Mouse (Mus musculus) spleen, postnatal 36 days (tissue): Measurements from ENCODE around the gene Nrxn1.

ENCODE experiments used
- DNase-seq, 2 experiments: peaks; one replicate each; pipeline ENCODE4 v3.0.0; 2022; ENCODE audit warnings: low spot score in 2 of 2, mixed read lengths in 1 of 2

The Nrxn1 gene

GRCm38 (mm10) chr17:90662318-90662717 lies 430.6 kb downstream of the Nrxn1 start:
- no peak for DNase-seq

DNA sequence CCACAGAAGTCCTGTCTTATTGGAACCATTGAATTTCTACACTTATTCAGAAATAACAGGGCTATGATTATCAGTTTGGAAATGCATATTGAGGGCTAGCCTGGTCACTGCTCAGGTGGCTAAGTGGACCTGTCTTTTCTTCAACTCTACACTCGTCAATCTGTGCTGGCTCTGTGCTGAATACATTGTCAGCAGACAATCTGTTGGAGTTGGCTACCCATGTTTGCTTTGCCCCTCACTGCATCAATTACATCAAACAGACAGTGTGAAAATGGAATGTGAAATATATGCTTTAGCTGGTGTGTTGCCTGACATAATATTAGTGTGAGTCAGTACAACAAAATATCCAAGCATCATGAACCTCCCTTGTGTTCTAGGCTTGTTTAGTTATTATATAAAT lies 438.4 kb downstream of the Nrxn1 start:
- DNase-seq, result no peak

GRCm38 (mm10) chr17:90653347-90653746 lies 439.5 kb downstream of the Nrxn1 start:
- no peak for DNase-seq

DNA sequence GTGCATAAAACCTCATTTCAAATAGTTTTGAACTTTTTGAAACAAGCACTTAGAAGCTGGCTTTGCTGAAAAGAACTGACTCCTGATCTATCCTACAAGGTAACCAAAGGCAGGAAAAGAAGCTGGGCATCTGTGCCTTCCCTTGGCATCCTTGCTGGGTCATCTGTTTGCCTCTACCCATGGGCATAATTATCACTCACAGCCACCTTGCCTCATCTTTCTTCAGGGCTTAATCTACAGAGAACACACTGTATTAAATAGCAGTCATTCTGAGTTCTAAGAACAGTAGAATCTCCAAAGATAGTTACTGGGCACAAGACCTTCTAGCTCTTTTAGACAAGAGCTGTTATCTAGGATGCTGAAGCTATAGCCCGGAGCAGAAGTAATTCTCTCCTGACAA lies 442.6 kb downstream of the Nrxn1 start:
- no peak for DNase-seq

DNA sequence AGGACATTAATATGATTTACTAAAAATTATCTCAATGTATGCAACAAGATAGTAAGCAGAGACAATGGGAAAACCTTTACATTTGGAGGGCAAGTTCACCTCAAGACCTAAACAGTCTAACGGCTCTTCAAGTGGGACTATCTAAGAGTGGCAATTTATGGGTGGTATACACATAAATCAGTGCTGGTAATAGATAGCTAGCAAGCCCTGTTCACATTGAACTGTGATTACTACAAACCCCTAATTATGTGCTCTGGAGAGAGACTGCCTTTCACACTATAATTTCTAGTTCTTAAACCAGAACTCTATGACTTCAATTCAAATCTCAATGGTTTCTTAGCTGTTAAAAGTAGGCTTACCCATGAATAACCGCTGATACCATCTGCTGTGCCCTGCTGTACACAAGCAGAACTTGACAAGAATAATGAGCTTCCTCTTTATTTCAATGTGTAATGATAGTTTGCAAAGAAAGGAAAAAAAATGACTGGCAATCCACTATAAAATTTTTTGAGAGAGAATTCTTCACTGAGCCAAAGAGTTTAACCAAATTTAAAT lies 453.8 kb downstream of the Nrxn1 start:
- no peak for DNase-seq

DNA sequence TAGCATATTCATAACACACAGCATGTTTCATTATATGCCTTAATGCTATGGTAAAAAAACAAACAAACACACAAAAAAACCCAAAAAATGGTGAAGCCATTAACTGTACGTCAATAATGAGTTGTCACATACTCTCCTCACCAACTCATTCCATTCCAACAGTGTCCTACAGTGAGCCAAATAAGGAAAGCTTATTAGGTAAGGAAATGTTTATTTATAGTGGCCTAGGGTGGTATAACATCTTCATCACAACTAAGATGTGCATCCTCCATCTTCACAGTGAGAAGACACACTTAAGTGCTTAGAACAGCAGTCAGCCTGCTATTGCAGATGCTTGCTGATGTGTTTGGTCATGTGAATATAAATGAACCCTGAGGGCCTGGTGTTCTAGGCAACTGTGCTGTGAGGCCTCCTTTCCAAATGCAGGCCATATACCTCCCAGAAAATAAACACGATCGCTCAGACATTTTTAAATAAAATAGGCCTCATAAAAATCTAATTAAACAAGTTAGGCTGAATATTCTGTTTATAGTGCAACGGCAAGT lies 454.6 kb downstream of the Nrxn1 start:
- no peak for DNase-seq

DNA sequence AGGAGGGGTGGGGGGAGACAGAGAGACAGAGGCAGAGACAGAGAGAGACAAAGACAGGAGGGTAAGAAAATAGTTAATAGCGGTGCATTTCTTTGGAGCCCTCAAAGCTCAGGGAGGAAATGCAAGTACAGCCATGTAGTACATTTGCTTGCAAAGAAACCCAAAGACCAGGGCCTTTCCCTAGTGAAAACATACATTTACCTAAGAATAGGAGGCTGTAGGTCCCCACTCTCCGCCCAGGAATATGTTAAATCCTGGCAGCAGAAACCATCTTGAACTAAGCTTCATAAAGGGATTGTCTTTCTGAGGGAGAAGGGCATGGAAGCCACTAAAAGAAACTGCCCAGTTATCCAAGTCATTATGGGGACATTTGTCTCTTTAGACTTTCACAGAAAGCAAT lies 461.5 kb downstream of the Nrxn1 start:
- DNase-seq, result no peak

- no peak for DNase-seq
Observed at GRCm38 (mm10) chr17:90629851-90630250, 463.0 kb downstream of the Nrxn1 start.

DNA sequence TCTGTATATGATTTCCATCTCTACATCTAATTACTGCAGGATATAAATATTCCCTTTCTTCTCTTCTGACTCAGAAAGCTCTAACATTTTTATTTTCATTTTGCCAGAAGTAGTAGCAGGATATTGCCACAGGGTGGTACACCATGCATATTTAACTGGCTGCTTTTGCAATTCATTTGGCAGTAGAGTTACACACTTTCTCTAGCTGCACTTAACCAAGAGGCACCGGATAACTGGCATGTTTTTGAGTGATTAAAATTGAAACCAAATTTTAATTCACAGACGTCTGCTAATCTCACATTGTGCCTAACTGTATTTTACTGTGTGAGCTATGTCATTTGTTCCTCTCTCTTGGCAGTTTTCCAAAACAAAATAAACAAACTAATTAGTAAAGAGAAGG lies 464.4 kb downstream of the Nrxn1 start:
- DNase-seq, result no peak

GRCm38 (mm10) chr17:90628004-90628403 lies 464.9 kb downstream of the Nrxn1 start:
- no peak for DNase-seq

DNA sequence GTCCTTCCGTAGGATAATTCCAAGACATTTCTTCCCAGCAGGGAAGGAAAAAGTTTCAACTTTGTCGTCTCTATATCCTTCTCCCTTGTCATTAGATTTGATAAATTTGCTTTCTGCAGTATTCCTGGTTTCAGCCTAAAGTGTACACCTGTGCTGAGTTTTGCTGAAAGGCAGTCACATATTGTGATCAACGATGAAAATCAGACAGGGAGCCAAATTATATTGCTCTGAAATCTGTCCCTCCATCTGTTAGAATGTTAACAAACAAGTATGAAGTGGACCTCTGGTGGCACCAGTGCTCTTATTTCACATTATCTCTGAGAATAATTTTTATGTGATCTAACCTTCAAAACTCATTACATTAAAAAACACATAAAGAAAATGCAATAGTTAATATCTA lies 465.5 kb downstream of the Nrxn1 start:
- no peak for DNase-seq

DNA sequence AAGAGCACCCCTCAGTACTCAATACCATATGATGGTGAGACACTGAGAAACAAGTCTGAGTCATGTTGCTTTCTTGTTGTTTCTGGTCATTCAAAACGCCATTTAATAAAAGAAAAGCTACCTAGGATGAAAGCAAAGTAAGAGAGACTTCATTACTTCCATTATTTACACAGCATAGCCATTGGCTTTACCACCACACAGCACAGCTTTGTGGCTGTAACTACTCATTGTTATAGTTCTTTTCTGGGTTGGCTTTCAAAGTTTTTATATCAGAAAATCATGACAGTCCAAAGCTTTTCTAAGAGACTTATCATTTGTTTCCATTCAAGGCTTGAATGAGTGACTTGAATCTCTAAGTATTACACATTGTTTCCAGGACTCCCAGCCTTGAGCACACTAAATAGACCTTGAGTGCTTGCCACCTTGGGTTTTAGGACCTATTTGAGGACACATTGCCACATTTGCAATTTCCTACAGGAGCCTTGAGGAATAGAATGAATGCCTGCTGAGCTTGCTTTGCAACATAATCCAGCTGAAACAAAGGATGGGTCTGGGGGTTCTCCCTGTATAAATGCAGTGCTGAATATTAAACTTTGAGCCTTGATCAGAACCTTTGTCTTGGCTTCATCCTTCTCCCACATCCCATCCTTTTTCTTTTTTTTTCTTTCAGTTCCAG lies 468.1 kb downstream of the Nrxn1 start:
- DNase-seq, result no peak

GRCm38 (mm10) chr17:90621828-90622227 lies 471.0 kb downstream of the Nrxn1 start:
- no peak for DNase-seq

DNA sequence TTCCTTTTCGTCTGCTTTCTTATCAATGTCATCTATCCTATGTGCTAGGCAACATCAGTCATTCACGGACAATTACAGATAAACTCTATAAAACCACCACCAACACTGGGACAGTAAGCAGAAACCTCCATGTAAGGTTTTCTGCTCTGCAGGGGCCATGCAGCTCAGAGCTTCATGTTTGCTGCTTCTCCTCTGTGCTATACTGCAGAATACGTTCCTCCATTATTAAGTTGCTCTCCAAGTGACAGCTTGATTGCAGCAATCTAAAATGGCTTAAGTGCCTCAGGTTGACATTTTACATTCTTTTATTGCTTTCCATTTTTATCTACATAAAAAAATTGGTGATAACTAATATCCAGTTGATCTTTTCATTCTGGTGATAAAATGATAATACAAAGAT lies 477.9 kb downstream of the Nrxn1 start:
- DNase-seq, result no peak

DNA sequence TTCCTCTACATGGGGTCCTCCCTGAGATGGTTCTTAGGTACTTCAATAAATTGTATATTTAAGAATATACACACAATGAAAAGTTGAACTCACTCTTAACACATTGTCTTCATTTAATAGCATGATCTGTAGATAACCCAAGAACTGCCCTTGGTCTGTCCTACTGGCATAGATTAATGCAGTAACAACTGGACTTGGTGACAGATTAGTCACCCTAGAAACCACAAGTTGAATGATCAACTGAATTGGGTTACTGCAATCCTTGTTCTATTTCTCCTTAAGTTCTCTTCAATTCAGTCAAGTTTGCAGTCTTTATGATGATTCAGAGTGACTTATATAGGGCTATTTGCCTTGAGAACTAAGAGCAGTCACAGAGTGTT lies 485.5 kb downstream of the Nrxn1 start:
- DNase-seq, result no peak

- no peak for DNase-seq
Observed at GRCm38 (mm10) chr17:90606718-90607426, 486.0 kb downstream of the Nrxn1 start.

DNA sequence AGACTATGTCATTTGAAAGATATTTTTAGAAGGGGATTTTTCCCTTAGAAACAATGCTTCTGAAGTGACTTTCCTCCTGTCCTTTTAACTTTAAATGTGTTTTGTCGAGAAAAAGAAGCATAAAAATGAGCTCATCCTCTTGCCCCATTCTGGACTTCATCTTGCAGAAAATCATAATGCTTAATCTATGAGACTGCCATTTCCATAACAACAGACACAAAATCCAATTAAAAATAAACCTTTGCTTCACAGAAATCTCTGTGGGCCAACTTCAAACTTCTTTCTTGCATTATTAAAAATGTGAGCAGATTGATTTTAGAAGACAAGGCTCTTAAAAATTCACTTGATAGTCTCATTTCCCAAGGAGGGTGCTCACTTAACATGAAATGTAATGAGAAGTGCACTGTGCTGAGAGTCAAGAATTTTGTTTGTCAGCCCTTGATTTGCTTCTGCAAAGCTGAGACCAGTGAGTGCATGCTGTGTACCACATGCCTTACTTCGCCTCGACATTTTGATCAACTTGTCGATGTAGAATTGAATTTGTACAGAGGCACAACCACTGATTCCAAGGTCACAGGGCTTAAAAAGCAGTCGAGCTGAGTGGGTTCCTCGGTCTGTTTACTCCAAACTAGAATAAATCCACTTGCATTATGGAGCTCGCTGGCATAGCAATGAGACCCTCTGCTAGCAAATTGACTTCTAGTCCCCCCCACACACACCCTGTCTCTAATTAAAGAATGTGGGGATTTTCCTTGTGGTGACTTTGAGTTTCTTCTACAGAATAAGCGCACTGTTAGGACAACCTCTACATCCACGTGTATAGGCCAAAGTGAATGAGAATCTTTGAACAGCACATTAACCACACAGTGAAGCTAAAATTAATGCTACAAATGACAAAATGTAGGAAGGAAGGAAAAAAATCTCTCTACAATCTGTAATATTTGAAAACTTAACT lies 493.0 kb downstream of the Nrxn1 start:
- no peak for DNase-seq

DNA sequence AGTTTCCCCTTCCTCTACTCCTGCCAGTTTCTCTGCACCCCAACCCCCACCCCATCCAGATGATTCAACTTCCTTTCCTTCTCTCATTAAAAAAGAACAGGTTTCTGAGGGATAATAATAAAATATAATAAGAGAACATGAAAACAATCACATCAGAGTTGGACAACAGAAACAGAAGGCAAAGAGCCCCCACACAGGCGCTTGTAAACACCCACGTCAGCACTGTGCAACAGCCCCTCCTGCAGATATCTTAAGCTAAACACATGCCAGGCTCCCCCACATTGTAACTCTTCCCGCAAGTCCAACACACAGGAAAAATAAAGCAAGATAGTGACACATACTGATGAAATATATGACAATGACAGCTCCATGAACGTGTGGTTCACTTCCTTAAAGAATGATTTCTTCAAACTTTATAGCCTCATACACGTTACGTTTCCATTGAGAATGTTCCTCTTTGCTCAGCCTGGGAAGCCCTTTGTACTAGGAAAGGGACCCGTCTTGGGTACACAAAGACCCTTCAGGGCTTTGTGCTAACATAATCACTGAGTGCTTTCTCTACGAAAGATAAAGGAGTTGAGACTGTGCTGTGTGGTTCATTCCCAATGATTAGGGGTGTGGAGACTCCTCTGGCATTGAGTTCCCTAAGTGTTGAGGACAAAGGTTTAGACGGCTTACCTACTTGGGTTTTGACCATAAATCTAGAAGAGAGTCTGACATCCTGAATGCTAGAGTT lies 497.9 kb downstream of the Nrxn1 start:
- no peak for DNase-seq

- no peak for DNase-seq
Observed at GRCm38 (mm10) chr17:90586891-90587290, 506.0 kb downstream of the Nrxn1 start.

DNA sequence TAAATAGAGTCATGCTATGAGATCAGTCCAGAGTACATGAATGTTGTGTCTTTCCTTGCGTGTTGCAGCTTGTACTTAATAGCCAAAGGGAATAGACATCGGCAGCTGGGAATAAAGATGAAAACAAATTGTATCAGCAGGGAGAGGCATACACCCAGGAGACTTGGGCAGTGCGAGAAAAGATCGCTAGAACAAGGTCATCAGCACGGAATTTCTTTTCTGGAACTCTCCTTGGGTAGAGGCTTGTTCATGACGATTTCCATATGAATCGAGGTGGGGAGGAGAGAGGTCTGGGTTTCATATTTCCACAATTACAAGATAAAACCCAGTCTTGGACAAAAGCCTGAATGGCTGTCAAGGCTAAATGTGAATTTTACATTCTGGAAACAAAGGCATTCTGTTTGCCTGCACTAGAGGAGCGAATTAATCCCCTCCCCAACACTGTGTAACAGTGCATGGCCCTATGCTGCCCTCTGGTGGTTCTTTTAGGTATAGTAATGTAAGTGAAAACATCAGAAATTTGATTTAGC lies 508.1 kb downstream of the Nrxn1 start:
- DNase-seq, result peak in 1 of 2 experiments; percentile 2
